Mouse (Mus musculus): ENCODE measurements around the gene Slc25a35.
"Not testable (repeated sequence)": the region's sequence is repeated elsewhere in the genome, so short reads cannot be mapped to it uniquely, and the experiment has no call there.

Gene Slc25a35

GRCm38 (mm10) chr11:69006575-69006974 lies 38.6 kb downstream of the Slc25a35 start:
- not testable (repeated sequence) for DNase-seq (ENCODE audit: low spot score in 2 of 2)

- peak; percentile 91 to 95 for DNase-seq (ENCODE audit: low spot score in 2 of 2)
Measured at GRCm38 (mm10) chr11:69008182-69009121, 40.5 kb downstream of the Slc25a35 start, which contains the start of gene Pfas. Pfas (minus strand) TSS chr11:69008460.

- DNase-seq (ENCODE audit: low spot score in 2 of 2): no peak
Measured at GRCm38 (mm10) chr11:69009508-69009907, 41.6 kb downstream of the Slc25a35 start.

DNA sequence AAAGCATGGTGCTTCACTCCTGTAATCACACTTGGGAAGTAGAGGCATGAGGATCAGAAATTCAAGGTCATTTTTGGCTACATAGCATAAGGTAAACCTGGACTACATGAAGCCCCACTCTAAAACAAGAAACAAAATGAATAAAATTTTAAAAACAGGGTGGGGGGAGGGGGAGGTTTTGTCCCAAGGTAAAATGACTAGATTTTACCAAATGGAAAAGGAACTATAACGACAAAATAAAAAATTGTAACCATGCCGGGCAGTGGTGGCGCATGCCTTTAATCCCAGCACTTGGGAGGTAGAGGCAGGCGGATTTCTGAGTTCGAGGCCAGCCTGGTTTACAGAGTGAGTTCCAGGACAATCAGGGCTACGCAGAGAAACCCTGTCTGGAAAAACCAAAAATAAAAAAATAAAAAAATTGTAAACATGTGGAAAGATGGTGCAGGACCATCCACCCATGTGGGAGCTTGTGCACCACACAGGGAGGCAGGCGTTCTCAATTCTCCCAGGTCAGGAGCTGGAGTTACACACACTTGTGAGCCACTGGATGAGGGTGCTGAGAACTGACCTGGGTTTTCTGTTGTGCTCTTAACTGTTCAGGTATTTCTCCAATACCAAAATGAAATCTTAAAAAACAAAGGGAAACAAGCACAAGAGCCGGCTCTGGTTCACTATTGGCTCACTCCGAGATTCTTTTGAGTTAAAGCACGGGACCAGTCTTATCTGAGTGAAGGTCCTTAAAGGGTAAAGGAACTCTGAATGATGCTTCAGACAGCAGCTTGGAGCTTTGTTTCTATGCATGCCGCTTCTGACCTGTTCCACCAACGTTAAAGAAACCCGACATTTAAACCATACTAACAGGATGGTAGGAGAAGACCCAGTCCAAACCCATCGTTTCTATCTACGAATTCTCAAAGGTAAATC lies 42.7 kb downstream of the Slc25a35 start:
- no peak for DNase-seq (ENCODE audit: low spot score in 2 of 2)

DNA sequence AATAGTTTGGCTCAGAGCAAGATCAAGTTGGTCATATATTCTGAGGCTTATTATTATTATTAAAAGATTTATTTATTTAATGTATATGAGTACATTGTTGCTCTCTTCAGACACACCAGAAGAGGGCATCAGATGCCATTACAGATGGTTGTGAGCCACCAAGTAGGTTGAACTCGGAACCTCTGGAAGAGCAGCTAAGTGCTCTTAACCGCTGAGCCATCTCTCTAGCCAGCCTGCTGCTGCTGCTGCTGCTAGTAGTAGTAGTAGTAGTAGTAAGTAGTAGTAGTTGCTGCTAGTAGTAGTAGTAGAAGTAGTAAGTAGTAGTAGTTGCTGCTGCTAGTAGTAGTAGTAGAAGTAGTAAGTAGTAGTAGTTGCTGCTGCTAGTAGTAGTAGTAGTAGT lies 43.5 kb downstream of the Slc25a35 start:
- DNase-seq (ENCODE audit: low spot score in 2 of 2): not testable (repeated sequence)

- DNase-seq (ENCODE audit: low spot score in 2 of 2): peak; percentile 87 to 90
Measured at GRCm38 (mm10) chr11:69012071-69012601, 44.2 kb downstream of the Slc25a35 start.

- peak; percentile 92 to 93 for DNase-seq (ENCODE audit: low spot score in 2 of 2)
Measured at GRCm38 (mm10) chr11:69015644-69016441, 47.9 kb downstream of the Slc25a35 start, which contains the start of gene Ctc1. Ctc1 (plus strand) TSS chr11:69015911.

GRCm38 (mm10) chr11:69016755-69017154 lies 48.8 kb downstream of the Slc25a35 start:
- DNase-seq (ENCODE audit: low spot score in 2 of 2): no peak

GRCm38 (mm10) chr11:69020691-69021090 lies 52.8 kb downstream of the Slc25a35 start:
- DNase-seq (ENCODE audit: low spot score in 2 of 2): no peak

All from frontal cortex, postnatal 36 days (tissue).